Mouse (Mus musculus) lung, postnatal 0 days (tissue): Measurements from ENCODE around the gene Mylk.

ENCODE experiments used
- CTCF ChIP-seq: IDR thresholded peaks from 2 replicates; pipeline ENCODE4 v1.5.1; 2016; ENCODE audit warnings: antibody characterized with exemption, mild to moderate bottlenecking
- EP300 ChIP-seq: IDR thresholded peaks from 2 replicates; pipeline ENCODE4 v1.6.1; 2016; ENCODE audit warnings: antibody characterized with exemption, mild to moderate bottlenecking, control low read depth

DNA sequence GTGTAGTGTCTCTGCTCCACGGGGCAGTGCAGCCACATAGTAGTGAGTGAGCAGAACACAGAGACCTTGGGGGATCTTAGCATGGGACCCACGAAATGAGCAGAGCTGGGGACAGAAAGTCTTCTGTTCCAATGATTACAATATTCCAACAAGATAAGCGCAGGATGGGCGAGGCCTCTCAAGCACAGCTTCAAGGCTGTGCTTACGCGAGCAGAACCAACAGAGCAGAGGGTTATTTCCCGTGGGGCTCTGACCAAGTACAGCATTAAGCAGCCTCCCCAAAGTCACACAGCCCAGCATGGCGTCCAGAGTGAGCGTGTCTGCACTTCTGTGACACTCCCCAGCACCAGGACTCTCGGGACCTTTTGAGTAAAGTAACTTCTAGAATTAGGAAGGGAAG lies 252.6 kb downstream of the Mylk start:
- TF ChIP-seq CTCF (no peak), EP300 (no peak)
